Mouse (Mus musculus) heart, postnatal 14 days (tissue): ENCODE results near the gene Fam174b. TPM values are rescaled to one million over a fixed set of nuclear protein-coding genes. Genes with fewer than 3 reads are reported as not detected.

Source experiments
- DNase-seq, 2 experiments: peaks; one replicate each; pipeline ENCODE4 v3.0.0; 2021 to 2022
- intact Hi-C: fragments of 180-260 bp; cut with DNase I; formaldehyde crosslinking; loops from one replicate; pipeline ENCODE4 v1.15.1; 2025
- microRNA-seq, 2 experiments: library from miRNA; unstranded; fragments of <30 nt; microRNA quantifications; one replicate each; pipeline ENCODE4 v1.2.0; 2021 to 2022
- total RNA-seq, 2 experiments: library from RNA; stranded (reverse); gene quantifications; 2 replicates each; pipeline ENCODE4 v1.2.3; 2021

The Fam174b gene
- total RNA-seq, 2 experiments from 2014 or later, result 132 TPM

- intact Hi-C loops, result loop anchor here (1.0 to 5.0 kb wide), 2 partner anchors 62 to 155 kb away; no protein-coding TSS in a partner anchor
Measured at GRCm38 (mm10) chr7:73809261-73809660, 69.2 kb downstream of the Fam174b start.

GRCm38 (mm10) chr7:73811439-73811838, 71.3 kb downstream of the Fam174b start:
- intact Hi-C loops, result no loop called here
- no peak for DNase-seq

More at GRCm38 (mm10) chr7:73809261-73809660, 69.2 kb downstream of the Fam174b start:
- peak; percentile 15 to 50 for DNase-seq

- intact Hi-C loops, result no loop called here
- no peak for DNase-seq
Measured at GRCm38 (mm10) chr7:73812176-73812575, 72.1 kb downstream of the Fam174b start.

- intact Hi-C loops, result no loop called here
- no peak for DNase-seq
Measured at GRCm38 (mm10) chr7:73813887-73814286, 73.8 kb downstream of the Fam174b start.

GRCm38 (mm10) chr7:73814454-73814853, 74.4 kb downstream of the Fam174b start:
- intact Hi-C loops, result no loop called here
- no peak for DNase-seq

GRCm38 (mm10) chr7:73816255-73816996, 76.3 kb downstream of the Fam174b start:
- intact Hi-C loops, result no loop called here

GRCm38 (mm10) chr7:73819366-73819765, 79.3 kb downstream of the Fam174b start:
- intact Hi-C loops, result no loop called here
- no peak for DNase-seq

More at GRCm38 (mm10) chr7:73816255-73816996, 76.3 kb downstream of the Fam174b start:
- no peak for DNase-seq

Small RNA genes lying within 50 kb of the gene (microRNA-seq; reads per million reads assigned to microRNA genes)
- gene Mir7234, result 0 reads per million in 2 experiments

Other genes starting within 250 kb of the Fam174b start
- 10 to 100 TPM; 46.4 to 56.0 TPM for gene Chd2, start 198.5 kb upstream of the Fam174b start, total RNA-seq